Mouse (Mus musculus): ENCODE measurements around the gene Tnnc1. TPM values are rescaled to one million over a fixed set of nuclear protein-coding genes. Genes with fewer than 3 reads are reported as not detected.
A peak's percentile ranks its signal among the peaks of the same experiment; 100 is the strongest.

Gene Tnnc1
- total and polyA plus RNA-seq, 2 experiments from 2014 or later, result 2.4 to 3.0 TPM

DNA sequence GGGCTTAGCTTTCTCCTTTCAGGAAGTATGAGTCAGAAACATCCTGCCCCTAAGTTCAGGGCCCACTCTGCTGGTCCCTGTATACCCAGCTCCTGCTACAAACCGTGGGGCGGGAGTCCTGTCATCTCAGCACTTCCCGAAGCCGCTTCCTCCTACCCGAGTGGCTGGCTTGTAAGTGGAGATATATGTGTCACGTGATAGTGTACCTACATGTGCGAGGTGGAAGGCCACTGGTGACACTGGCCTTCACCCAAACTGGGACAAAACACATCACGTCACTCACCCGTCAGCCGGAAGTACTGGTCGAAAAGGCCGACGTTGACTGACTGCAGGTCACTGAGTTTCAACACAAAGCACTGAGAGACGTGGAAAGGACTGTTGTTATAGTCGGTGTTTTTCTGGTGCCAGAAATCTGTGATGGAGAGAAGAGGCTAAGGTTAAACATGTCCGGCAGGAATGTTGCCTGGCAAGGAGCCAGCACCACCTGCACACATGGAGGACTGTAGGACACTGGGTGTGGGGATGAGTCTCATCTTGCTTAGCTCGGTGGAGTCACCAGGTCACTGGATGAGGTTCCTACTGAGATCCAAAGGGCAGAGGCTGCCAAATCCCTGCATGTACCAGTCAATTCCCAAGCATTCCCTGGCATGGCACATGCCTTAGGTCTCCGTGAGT, 35.2 kb upstream of the Tnnc1 start:
- no peak overlapping the region for H3K9ac ChIP-seq
- no peak overlapping the region for H3K4me3 ChIP-seq (ENCODE audit: low read depth, low read length)
- no peaks in the 10 kb centered on the region for H3K27me3 ChIP-seq (ENCODE audit: insufficient read depth, low read length)
- no peak overlapping the region for H3K27ac ChIP-seq (ENCODE audit: low read depth, low read length)
- no peaks in the 10 kb centered on the region for H3K4me1 ChIP-seq (ENCODE audit: insufficient read depth)
- WGBS, result 84% methylated on average over 18 of the region's 18 CpGs
- peaks cover 75% of the 10 kb centered on the region for H3K36me3 ChIP-seq (ENCODE audit: insufficient read depth)
- no peak for TF ChIP-seq CTCF (IDR thresholded peaks at IDR 0.05; ENCODE audit: low read depth)
- ATAC-seq, result no peak
- H3K4me2 ChIP-seq (ENCODE audit: low read depth), result no peak overlapping the region
- no peaks in the 10 kb centered on the region for H3K9me3 ChIP-seq (ENCODE audit: low read length)
- no peak for DNase-seq

DNA sequence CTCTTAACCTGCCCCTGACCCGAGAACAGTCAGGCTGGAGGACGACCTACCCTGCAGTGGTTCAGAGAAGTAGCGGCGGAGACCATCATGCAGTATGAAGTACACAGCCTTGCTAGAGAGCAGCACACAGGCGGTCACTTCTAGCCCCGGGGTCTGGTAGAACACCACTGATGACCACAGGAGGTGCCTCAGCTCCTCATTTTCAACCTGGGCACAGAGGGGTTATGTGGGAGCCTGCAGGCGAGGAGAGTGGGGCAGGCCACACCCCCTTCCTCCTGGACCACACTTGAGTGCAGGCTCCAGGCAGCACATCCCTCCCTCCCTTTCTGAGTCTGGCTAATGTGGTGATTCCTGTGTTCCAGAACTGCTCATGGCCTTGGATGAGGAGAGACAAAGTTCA, 34.6 kb upstream of the Tnnc1 start:
- 88% methylated on average over 7 of the region's 7 CpGs for WGBS

GRCm38 (mm10) chr14:31177287-31177686, 30.8 kb upstream of the Tnnc1 start:
- no peak for ATAC-seq
- Histone ChIP-seq H3K27me3 (ENCODE audit: insufficient read depth, low read length) (no peaks in the 10 kb centered on the region), H3K4me2 (ENCODE audit: low read depth) (no peak overlapping the region), H3K9me3 (ENCODE audit: low read length) (no peaks in the 10 kb centered on the region), H3K4me1 (ENCODE audit: insufficient read depth) (no peaks in the 10 kb centered on the region), H3K4me3 (ENCODE audit: low read depth, low read length) (no peak overlapping the region), H3K9ac (no peak overlapping the region), H3K36me3 (ENCODE audit: insufficient read depth) (peaks cover 98% of the 10 kb centered on the region), H3K27ac (ENCODE audit: low read depth, low read length) (no peak overlapping the region)
- WGBS, result 90% methylated on average over 16 of the region's 16 CpGs
- TF ChIP-seq CTCF (IDR thresholded peaks at IDR 0.05; ENCODE audit: low read depth), result no peak
- DNase-seq, result no peak

More for the DNA sequence above, 34.6 kb upstream of the Tnnc1 start:
- Histone ChIP-seq H3K4me2 (ENCODE audit: low read depth) (no peak overlapping the region), H3K27me3 (ENCODE audit: insufficient read depth, low read length) (no peaks in the 10 kb centered on the region), H3K9ac (no peak overlapping the region), H3K27ac (ENCODE audit: low read depth, low read length) (no peak overlapping the region), H3K4me1 (ENCODE audit: insufficient read depth) (no peaks in the 10 kb centered on the region), H3K36me3 (ENCODE audit: insufficient read depth) (peaks cover 80% of the 10 kb centered on the region), H3K4me3 (ENCODE audit: low read depth, low read length) (no peak overlapping the region), H3K9me3 (ENCODE audit: low read length) (no peaks in the 10 kb centered on the region)
- ATAC-seq (no peak), DNase-seq (no peak)
- no peak for TF ChIP-seq CTCF (IDR thresholded peaks at IDR 0.05; ENCODE audit: low read depth)

DNA sequence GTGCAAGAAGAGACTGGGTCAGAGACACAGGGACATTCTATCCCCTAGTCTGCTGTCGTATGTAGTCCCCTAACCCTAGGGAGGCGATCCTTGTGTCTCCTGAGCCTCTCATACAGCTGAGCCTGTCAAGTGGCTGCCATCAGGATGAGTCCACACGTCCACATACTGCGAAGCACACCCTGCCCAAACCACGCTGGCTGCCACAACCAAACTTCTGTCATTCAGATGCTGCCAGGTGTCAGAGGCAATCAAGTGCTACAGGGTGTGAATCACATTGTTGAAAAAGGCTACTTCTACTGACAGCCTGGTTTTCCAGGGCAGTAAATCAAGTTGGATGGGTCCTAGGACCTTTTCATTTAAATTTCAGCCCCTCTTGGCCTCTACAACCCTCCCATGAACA, 30.4 kb upstream of the Tnnc1 start:
- H3K4me3 ChIP-seq (ENCODE audit: low read depth, low read length), result no peak overlapping the region
- no peak overlapping the region for H3K27ac ChIP-seq (ENCODE audit: low read depth, low read length)
- DNase-seq, result no peak
- 85% methylated on average over 5 of the region's 5 CpGs for WGBS
- H3K4me1 ChIP-seq (ENCODE audit: insufficient read depth), result no peaks in the 10 kb centered on the region
- TF ChIP-seq CTCF (IDR thresholded peaks at IDR 0.05; ENCODE audit: low read depth), result no peak
- peaks cover 98% of the 10 kb centered on the region for H3K36me3 ChIP-seq (ENCODE audit: insufficient read depth)
- H3K9me3 ChIP-seq (ENCODE audit: low read length), result no peaks in the 10 kb centered on the region
- H3K9ac ChIP-seq, result no peak overlapping the region
- no peaks in the 10 kb centered on the region for H3K27me3 ChIP-seq (ENCODE audit: insufficient read depth, low read length)
- no peak overlapping the region for H3K4me2 ChIP-seq (ENCODE audit: low read depth)
- no peak for ATAC-seq

DNA sequence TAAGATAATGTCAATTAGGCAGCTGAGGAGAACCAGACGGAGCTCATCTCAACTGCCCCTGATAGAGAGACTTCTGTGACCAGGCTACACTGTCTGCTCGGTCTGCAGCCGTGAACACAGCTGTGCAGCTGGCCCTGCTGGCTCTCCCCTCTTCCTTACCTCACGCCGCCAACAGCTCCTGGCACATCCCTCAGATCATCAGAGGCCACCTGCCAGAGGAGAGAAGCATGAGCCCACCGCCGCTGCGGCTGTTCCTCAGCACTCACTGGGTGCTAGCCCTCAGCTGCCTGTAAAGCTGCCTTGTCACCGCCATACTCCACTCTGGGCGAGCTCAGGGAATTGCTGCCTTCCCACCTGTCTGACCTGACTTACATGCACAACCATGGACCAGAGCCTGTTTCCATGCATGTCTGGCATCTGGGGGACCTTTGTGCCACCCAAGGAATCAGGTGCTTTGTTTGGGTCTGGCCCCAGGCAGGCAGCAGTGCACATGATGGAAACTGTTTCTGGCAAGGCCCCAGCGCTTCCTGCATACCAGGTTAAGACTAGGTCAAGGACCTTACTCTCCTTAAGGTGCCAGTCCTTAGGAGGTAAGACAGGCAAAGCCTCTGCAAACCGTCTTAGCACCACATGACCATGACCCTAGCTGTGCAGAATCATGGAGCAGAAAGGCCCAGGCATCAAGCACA, 28.3 kb upstream of the Tnnc1 start:
- ATAC-seq (peak; percentile 45), DNase-seq (no peak)
- no peak for TF ChIP-seq CTCF (IDR thresholded peaks at IDR 0.05; ENCODE audit: low read depth)
- Histone ChIP-seq H3K4me1 (ENCODE audit: insufficient read depth) (no peaks in the 10 kb centered on the region), H3K9me3 (ENCODE audit: low read length) (no peaks in the 10 kb centered on the region), H3K27me3 (ENCODE audit: insufficient read depth, low read length) (no peaks in the 10 kb centered on the region), H3K27ac (ENCODE audit: low read depth, low read length) (no peak overlapping the region), H3K36me3 (ENCODE audit: insufficient read depth) (peaks cover 97% of the 10 kb centered on the region), H3K9ac (no peak overlapping the region), H3K4me3 (ENCODE audit: low read depth, low read length) (no peak overlapping the region), H3K4me2 (ENCODE audit: low read depth) (no peak overlapping the region)
- WGBS, result 86% methylated on average over 12 of the region's 12 CpGs

GRCm38 (mm10) chr14:31181512-31181911, 26.6 kb upstream of the Tnnc1 start:
- no peak for DNase-seq
- no peak overlapping the region for H3K4me2 ChIP-seq (ENCODE audit: low read depth)
- peaks cover 97% of the 10 kb centered on the region for H3K36me3 ChIP-seq (ENCODE audit: insufficient read depth)
- no peaks in the 10 kb centered on the region for H3K4me1 ChIP-seq (ENCODE audit: insufficient read depth)
- no peak overlapping the region for H3K9ac ChIP-seq
- H3K4me3 ChIP-seq (ENCODE audit: low read depth, low read length), result no peak overlapping the region
- no peak overlapping the region for H3K27ac ChIP-seq (ENCODE audit: low read depth, low read length)
- no peaks in the 10 kb centered on the region for H3K27me3 ChIP-seq (ENCODE audit: insufficient read depth, low read length)
- TF ChIP-seq CTCF (IDR thresholded peaks at IDR 0.05; ENCODE audit: low read depth), result no peak
- H3K9me3 ChIP-seq (ENCODE audit: low read length), result no peaks in the 10 kb centered on the region
- no peak for ATAC-seq
- WGBS, result 80% methylated on average over 4 of the region's 4 CpGs

- Histone ChIP-seq H3K27ac (ENCODE audit: low read depth, low read length) (no peak overlapping the region), H3K4me3 (ENCODE audit: low read depth, low read length) (no peak overlapping the region), H3K4me2 (ENCODE audit: low read depth) (no peak overlapping the region), H3K9me3 (ENCODE audit: low read length) (no peaks in the 10 kb centered on the region), H3K36me3 (ENCODE audit: insufficient read depth) (peaks cover 97% of the 10 kb centered on the region), H3K9ac (no peak overlapping the region), H3K27me3 (ENCODE audit: insufficient read depth, low read length) (no peaks in the 10 kb centered on the region), H3K4me1 (ENCODE audit: insufficient read depth) (no peaks in the 10 kb centered on the region)
- DNase-seq (no peak), ATAC-seq (no peak)
- TF ChIP-seq CTCF (IDR thresholded peaks at IDR 0.05; ENCODE audit: low read depth), result no peak
- WGBS, result 73% methylated on average over 2 of the region's 2 CpGs
These were observed 25.3 kb upstream of the Tnnc1 start for GRCm38 (mm10) chr14:31182786-31183290.

All from forebrain, postnatal 0 days (tissue).